Mouse (Mus musculus) ES-E14 (cell line): ENCODE results near the gene Hfe2.

ENCODE experiments used
- CHD2 ChIP-seq: IDR thresholded peaks from 2 replicates; pipeline ENCODE4 v1.6.1; 2014; ENCODE audit warnings: mild to moderate bottlenecking, low read depth, low read length, inconsistent platforms
- ZC3H11A ChIP-seq: IDR thresholded peaks from 2 replicates; pipeline ENCODE4 v1.6.1; 2012; ENCODE audit warnings: low read depth, mild to moderate bottlenecking, inconsistent platforms, low read length, borderline replicate concordance
- ZNF384 ChIP-seq: IDR thresholded peaks from 2 replicates; pipeline ENCODE4 v1.6.1; 2012; ENCODE audit warnings: low read depth, low read length, inconsistent platforms

GRCm38 (mm10) chr3:96571896-96572698, 47.1 kb downstream of the Hfe2 start:
- TF ChIP-seq ZC3H11A (no peak), CHD2 (no peak), ZNF384 (no peak)
